Mouse (Mus musculus): ENCODE results near the gene Cav2. TPM values are rescaled to one million over a fixed set of nuclear protein-coding genes. Genes with fewer than 3 reads are reported as not detected.

The Cav2 gene
- polyA plus RNA-seq, 1 experiment = 4.7 TPM

- Histone ChIP-seq H3K36me3 (ENCODE audit: control insufficient read depth, insufficient read depth, low read length, poor library complexity, severe bottlenecking) (no peaks in the 10 kb centered on the region), H3K27me3 (ENCODE audit: control insufficient read depth, insufficient read depth, low read length, poor library complexity, severe bottlenecking) (0 out of 2 replicates have a peak, but pooled peaks cover 3% of the 10 kb centered on the region), H3K4me1 (ENCODE audit: control insufficient read depth, insufficient read depth, low read length) (no peaks in the 10 kb centered on the region), H3K27ac (ENCODE audit: insufficient read depth, low read length) (no peak overlapping the region), H3K4me3 (ENCODE audit: low read depth, low read length) (no peak overlapping the region), H3K9me3 (replicated peaks; ENCODE audit: control insufficient read depth, insufficient read depth, low read length, poor library complexity, severe bottlenecking) (no peaks in the 10 kb centered on the region), H3K9ac (ENCODE audit: low read depth, poor library complexity, severe bottlenecking) (no peak overlapping the region)
- TF ChIP-seq EP300 (IDR thresholded peaks at IDR 0.05; ENCODE audit: insufficient read depth, low read depth, low read length) = no peak
- TF ChIP-seq POLR2A (IDR thresholded peaks at IDR 0.05; ENCODE audit: insufficient read depth, low read length) = no peak
- TF ChIP-seq CTCF (IDR thresholded peaks at IDR 0.05; ENCODE audit: low read depth, low read length) = no peak
These were observed 2.6 kb upstream of the Cav2 start for GRCm38 (mm10) chr6:17278366-17278765.

DNA sequence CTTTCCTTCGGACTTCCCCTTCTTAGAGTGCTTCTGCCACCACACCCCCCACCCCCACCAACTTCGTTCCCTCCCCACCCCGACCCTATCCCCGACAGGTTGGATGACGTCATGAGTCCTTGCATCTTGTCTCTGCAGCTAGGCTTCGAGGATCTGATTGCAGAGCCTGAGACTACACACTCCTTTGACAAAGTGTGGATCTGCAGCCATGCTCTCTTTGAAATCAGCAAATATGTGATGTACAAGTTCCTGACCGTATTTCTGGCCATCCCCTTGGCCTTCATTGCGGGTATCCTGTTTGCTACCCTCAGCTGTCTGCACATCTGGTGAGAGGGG, 740 bp downstream of the Cav2 start:
- Histone ChIP-seq H3K4me3 (ENCODE audit: low read depth, low read length) (no peak overlapping the region), H3K27me3 (ENCODE audit: control insufficient read depth, insufficient read depth, low read length, poor library complexity, severe bottlenecking) (0 out of 2 replicates have a peak, but pooled peaks cover 3% of the 10 kb centered on the region), H3K4me1 (ENCODE audit: control insufficient read depth, insufficient read depth, low read length) (no peaks in the 10 kb centered on the region), H3K27ac (ENCODE audit: insufficient read depth, low read length) (no peak overlapping the region), H3K9me3 (replicated peaks; ENCODE audit: control insufficient read depth, insufficient read depth, low read length, poor library complexity, severe bottlenecking) (no peaks in the 10 kb centered on the region), H3K36me3 (ENCODE audit: control insufficient read depth, insufficient read depth, low read length, poor library complexity, severe bottlenecking) (no peaks in the 10 kb centered on the region), H3K9ac (ENCODE audit: low read depth, poor library complexity, severe bottlenecking) (no peak overlapping the region)
- TF ChIP-seq CTCF (IDR thresholded peaks at IDR 0.05; ENCODE audit: low read depth, low read length) (no peak), POLR2A (IDR thresholded peaks at IDR 0.05; ENCODE audit: insufficient read depth, low read length) (no peak), EP300 (IDR thresholded peaks at IDR 0.05; ENCODE audit: insufficient read depth, low read depth, low read length) (no peak)

GRCm38 (mm10) chr6:17282159-17282558, 1.2 kb downstream of the Cav2 start:
- Histone ChIP-seq H3K9me3 (replicated peaks; ENCODE audit: control insufficient read depth, insufficient read depth, low read length, poor library complexity, severe bottlenecking) (no peaks in the 10 kb centered on the region), H3K4me3 (ENCODE audit: low read depth, low read length) (no peak overlapping the region), H3K36me3 (ENCODE audit: control insufficient read depth, insufficient read depth, low read length, poor library complexity, severe bottlenecking) (no peaks in the 10 kb centered on the region), H3K27me3 (ENCODE audit: control insufficient read depth, insufficient read depth, low read length, poor library complexity, severe bottlenecking) (0 out of 2 replicates have a peak, but pooled peaks cover 3% of the 10 kb centered on the region), H3K27ac (ENCODE audit: insufficient read depth, low read length) (no peak overlapping the region), H3K4me1 (ENCODE audit: control insufficient read depth, insufficient read depth, low read length) (no peaks in the 10 kb centered on the region), H3K9ac (ENCODE audit: low read depth, poor library complexity, severe bottlenecking) (no peak overlapping the region)
- TF ChIP-seq POLR2A (IDR thresholded peaks at IDR 0.05; ENCODE audit: insufficient read depth, low read length) (no peak), EP300 (IDR thresholded peaks at IDR 0.05; ENCODE audit: insufficient read depth, low read depth, low read length) (no peak), CTCF (IDR thresholded peaks at IDR 0.05; ENCODE audit: low read depth, low read length) (no peak)

GRCm38 (mm10) chr6:17283834-17284233, 2.8 kb downstream of the Cav2 start:
- TF ChIP-seq EP300 (IDR thresholded peaks at IDR 0.05; ENCODE audit: insufficient read depth, low read depth, low read length) (no peak), CTCF (IDR thresholded peaks at IDR 0.05; ENCODE audit: low read depth, low read length) (no peak), POLR2A (IDR thresholded peaks at IDR 0.05; ENCODE audit: insufficient read depth, low read length) (no peak)
- no peak overlapping the region for H3K4me3 ChIP-seq (ENCODE audit: low read depth, low read length)
- no peaks in the 10 kb centered on the region for H3K9me3 ChIP-seq (replicated peaks; ENCODE audit: control insufficient read depth, insufficient read depth, low read length, poor library complexity, severe bottlenecking)
- H3K4me1 ChIP-seq (ENCODE audit: control insufficient read depth, insufficient read depth, low read length) = no peaks in the 10 kb centered on the region
- H3K27me3 ChIP-seq (ENCODE audit: control insufficient read depth, insufficient read depth, low read length, poor library complexity, severe bottlenecking) = 0 out of 2 replicates have a peak, but pooled peaks cover 3% of the 10 kb centered on the region
- no peaks in the 10 kb centered on the region for H3K36me3 ChIP-seq (ENCODE audit: control insufficient read depth, insufficient read depth, low read length, poor library complexity, severe bottlenecking)
- H3K27ac ChIP-seq (ENCODE audit: insufficient read depth, low read length) = no peak overlapping the region
- H3K9ac ChIP-seq (ENCODE audit: low read depth, poor library complexity, severe bottlenecking) = no peak overlapping the region

- H3K27ac ChIP-seq (ENCODE audit: insufficient read depth, low read length) = no peak overlapping the region
- no peaks in the 10 kb centered on the region for H3K36me3 ChIP-seq (ENCODE audit: control insufficient read depth, insufficient read depth, low read length, poor library complexity, severe bottlenecking)
- no peaks in the 10 kb centered on the region for H3K9me3 ChIP-seq (replicated peaks; ENCODE audit: control insufficient read depth, insufficient read depth, low read length, poor library complexity, severe bottlenecking)
- no peak overlapping the region for H3K4me3 ChIP-seq (ENCODE audit: low read depth, low read length)
- H3K27me3 ChIP-seq (ENCODE audit: control insufficient read depth, insufficient read depth, low read length, poor library complexity, severe bottlenecking) = no peaks in the 10 kb centered on the region
- TF ChIP-seq CTCF (IDR thresholded peaks at IDR 0.05; ENCODE audit: low read depth, low read length) = no peak
- H3K4me1 ChIP-seq (ENCODE audit: control insufficient read depth, insufficient read depth, low read length) = no peaks in the 10 kb centered on the region
- no peak overlapping the region for H3K9ac ChIP-seq (ENCODE audit: low read depth, poor library complexity, severe bottlenecking)
These were observed 5.4 kb downstream of the Cav2 start for GRCm38 (mm10) chr6:17286381-17286780.

DNA sequence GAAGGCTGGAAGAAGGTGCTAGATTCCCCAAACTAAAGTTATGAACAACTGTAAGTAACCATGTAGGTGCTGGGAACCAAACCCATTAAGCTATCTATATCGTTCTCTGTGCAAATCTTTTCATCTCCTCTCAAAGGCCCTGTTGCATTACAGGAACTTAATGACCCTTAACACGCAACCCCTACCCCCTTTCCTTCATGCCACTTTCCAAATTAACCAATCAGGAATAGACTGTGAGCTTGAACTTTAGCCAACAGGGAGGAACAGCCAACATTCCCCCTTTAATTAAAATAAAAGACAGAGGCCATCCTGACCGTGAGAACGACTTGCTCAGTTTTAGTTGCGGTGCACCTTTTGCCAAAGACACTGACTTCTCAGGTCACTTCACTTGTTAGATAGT, 14.1 kb downstream of the Cav2 start:
- Histone ChIP-seq H3K9me3 (replicated peaks; ENCODE audit: control insufficient read depth, insufficient read depth, low read length, poor library complexity, severe bottlenecking) (no peaks in the 10 kb centered on the region), H3K4me1 (ENCODE audit: control insufficient read depth, insufficient read depth, low read length) (no peaks in the 10 kb centered on the region), H3K27ac (ENCODE audit: insufficient read depth, low read length) (no peak overlapping the region), H3K27me3 (ENCODE audit: control insufficient read depth, insufficient read depth, low read length, poor library complexity, severe bottlenecking) (no peaks in the 10 kb centered on the region), H3K4me3 (ENCODE audit: low read depth, low read length) (no peak overlapping the region), H3K9ac (ENCODE audit: low read depth, poor library complexity, severe bottlenecking) (no peak overlapping the region), H3K36me3 (ENCODE audit: control insufficient read depth, insufficient read depth, low read length, poor library complexity, severe bottlenecking) (no peaks in the 10 kb centered on the region)
- TF ChIP-seq POLR2A (IDR thresholded peaks at IDR 0.05; ENCODE audit: insufficient read depth, low read length) = no peak
- TF ChIP-seq CTCF (IDR thresholded peaks at IDR 0.05; ENCODE audit: low read depth, low read length) = no peak
- no peak for TF ChIP-seq EP300 (IDR thresholded peaks at IDR 0.05; ENCODE audit: insufficient read depth, low read depth, low read length)
